Comparison of ENCODE assay signal across 8 mouse cellular contexts in the genomic region with DNA sequence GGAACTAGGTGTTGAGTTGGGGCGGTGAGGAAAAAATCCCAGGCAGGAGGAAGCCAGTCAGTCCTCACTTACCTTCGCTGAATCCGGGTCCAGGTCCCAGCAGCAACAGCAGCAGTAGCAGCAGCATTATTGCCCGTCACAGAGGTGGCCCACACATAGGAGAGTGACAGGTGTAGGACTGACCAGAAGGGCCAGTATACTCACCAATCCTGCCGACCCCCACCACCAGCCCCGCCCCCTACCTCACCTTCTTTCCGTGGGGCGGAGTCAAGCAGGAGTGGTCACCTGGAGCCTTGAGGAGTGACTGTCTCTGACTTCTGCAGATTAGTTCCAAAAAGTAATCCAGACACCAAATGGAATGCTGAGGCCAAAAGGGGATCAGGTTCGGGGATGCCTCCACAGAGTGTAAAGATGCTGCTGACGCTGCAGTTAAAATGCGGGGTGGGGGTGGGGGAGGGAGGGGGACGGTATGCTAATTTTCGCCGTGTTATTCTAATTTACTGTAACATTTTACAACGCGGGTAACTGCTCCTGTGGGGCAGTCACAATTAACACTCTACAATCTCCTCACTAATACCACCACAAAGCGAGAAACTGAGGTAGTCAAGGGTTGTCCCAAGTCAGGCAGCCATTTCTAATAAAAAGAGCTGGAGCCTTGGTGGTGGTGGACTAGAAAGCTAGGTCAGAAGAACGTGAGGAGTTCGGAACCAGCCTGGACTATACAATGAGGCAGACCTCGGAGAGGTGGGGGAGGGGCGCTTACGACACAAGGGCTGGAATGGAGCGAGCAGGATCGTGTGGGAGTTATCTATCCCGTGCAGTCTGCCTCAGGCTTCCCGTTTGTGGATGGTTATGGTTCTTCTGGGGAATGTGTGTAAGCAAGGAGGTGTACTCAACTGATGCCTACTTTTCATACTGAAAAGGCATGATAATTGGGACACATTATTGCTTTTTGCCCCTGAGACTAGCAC. TPM values are rescaled to one million over a fixed set of nuclear protein-coding genes. Genes with fewer than 3 reads are reported as not detected.
DNase-seq lines count a peak whose midpoint lies in the region; ATAC-seq lines count a peak whose summit lies in the region.

Gene Pla2g10, minus strand, starts transcription at position 699 of the 971 bp plus-strand sequence.

- H3K4me2 ChIP-seq in hindbrain, embryonic 12.5 days (replicated peaks): peak within 1 kb of the TSS; percentile 35
- H3K4me2 ChIP-seq in midbrain, embryonic 12.5 days (replicated peaks): peak within 1 kb of the TSS; percentile 28

- H3K27me3 ChIP-seq in hindbrain, embryonic 12.5 days: peaks cover 7% of the 10 kb centered on the region; the same call in 1 of the 2 replicates
- H3K27me3 ChIP-seq in midbrain, embryonic 12.5 days: peaks cover 16% of the 10 kb centered on the region

- intact Hi-C loops in gastrocnemius, postnatal 14 days (cut with DNase I; ENCODE audit: low total_unique reads): loop anchor here (10.0 kb wide), 2 partner anchors 196 to 616 kb away; no protein-coding TSS in a partner anchor

- H3K4me1 ChIP-seq in hindbrain, embryonic 12.5 days: peaks cover 5% of the 10 kb centered on the region; the same call in 1 of the 2 replicates
- no peaks in the 10 kb centered on the region for H3K4me1 ChIP-seq in midbrain, embryonic 12.5 days

- no peaks in the 10 kb centered on the region for H3K9me3 ChIP-seq in hindbrain, embryonic 12.5 days (replicated peaks)
- no peaks in the 10 kb centered on the region for H3K9me3 ChIP-seq in midbrain, embryonic 12.5 days

- 16% methylated on average over 26 of the region's 26 CpGs for WGBS in hindbrain, embryonic 12.5 days
- 15% methylated on average over 26 of the region's 26 CpGs for WGBS in midbrain, embryonic 12.5 days

- DNase-seq in adrenal gland, postnatal 14 days: peak; percentile 28
- DNase-seq in adrenal gland, postnatal 4 days (ENCODE audit: low spot score in 2 of 2): no peak
- DNase-seq in Muller cell, postnatal 12 days (ENCODE audit: inconsistent ontology term): peak; percentile 9
- DNase-seq in layer of hippocampus, postnatal 25 days (ENCODE audit: extremely low spot score in 1 of 2, low spot score in 1 of 2): no peak
- no peak for DNase-seq in gastrocnemius, postnatal 14 days
- DNase-seq in lung, postnatal 25 days (ENCODE audit: low spot score): no peak

- no peak within 1 kb of the TSS for H3K9ac ChIP-seq in hindbrain, embryonic 12.5 days
- H3K9ac ChIP-seq in midbrain, embryonic 12.5 days (replicated peaks): no peak within 1 kb of the TSS

- H3K27ac ChIP-seq in hindbrain, embryonic 12.5 days: no peak within 1 kb of the TSS
- H3K27ac ChIP-seq in midbrain, embryonic 12.5 days (replicated peaks): no peak within 1 kb of the TSS

- no peak for ATAC-seq in hindbrain, embryonic 12.5 days (ENCODE audit: low FRiP score)
- no peak for ATAC-seq in midbrain, embryonic 12.5 days (ENCODE audit: low FRiP score, low read depth)

- no peak within 1 kb of the TSS; the same call in 1 of the 2 replicates for H3K4me3 ChIP-seq in hindbrain, embryonic 12.5 days
- H3K4me3 ChIP-seq in midbrain, embryonic 12.5 days: no peak within 1 kb of the TSS

- H3K36me3 ChIP-seq in hindbrain, embryonic 12.5 days: no peaks in the 10 kb centered on the region
- no peaks in the 10 kb centered on the region for H3K36me3 ChIP-seq in midbrain, embryonic 12.5 days

RNA-seq across cellular contexts. Expression of gene Pla2g10, which starts in this region (rescaled TPM):
- not detected in 2 replicates for total RNA-seq in adrenal gland, postnatal 14 days (2021)
- not detected for total RNA-seq in adrenal gland, postnatal 4 days (2021)
- polyA plus RNA-seq in hindbrain, embryonic 12.5 days (2016; fragmentation: Nextera tagmentation; extraction: Ambion mirVana): 0.62 and 0.89 TPM in 2 replicates
- polyA plus RNA-seq in midbrain, embryonic 12.5 days (2016; fragmentation: Nextera tagmentation; extraction: Ambion mirVana): 0.32 and 0.34 TPM in 2 replicates
- total RNA-seq in layer of hippocampus, postnatal 25 days (2021): not detected
- total RNA-seq in gastrocnemius, postnatal 14 days (2021): not detected

Comparison
In these comparisons a context has a peak if more than half of its experiments do, and no peak if none do; other contexts are left out.
1. Peak in DNase-seq in adrenal gland, postnatal 14 days; RNA of the gene not detected or under 1 TPM.